Mouse (Mus musculus): ENCODE data around the gene Spata18.

GRCm38 (mm10) chr5:73647261-73647900, 3.8 kb upstream of the Spata18 start, which contains the start of gene Sgcb:
- no peak for TF ChIP-seq CTCF (IDR thresholded peaks at IDR 0.05; ENCODE audit: low read depth)
- no peak for TF ChIP-seq EP300 (IDR thresholded peaks at IDR 0.05; ENCODE audit: low read depth)
